Comparison of ENCODE assay signal across 20 mouse cellular contexts in genomic region chrX:142717958-142718478, GRCm38 (mm10). TPM values are rescaled to one million over a fixed set of nuclear protein-coding genes. Genes with fewer than 3 reads are reported as not detected.
A peak's percentile ranks its signal among the peaks of the same experiment; 100 is the strongest.
DNase-seq lines count a peak whose midpoint lies in the region; ATAC-seq and TF ChIP-seq lines count a peak whose summit lies in the region.
"Had no signal": no experiment of that assay in that cellular context is flagged by ENCODE, and none has a peak within 500 bp of the region (broad histone marks: within the 10 kb centered on the region; RNA-seq: fewer than 3 reads in every experiment).

No protein-coding gene starts in this region.

- no peaks in the 10 kb centered on the region for H3K9me3 ChIP-seq in heart, embryonic 16.5 days (replicated peaks; ENCODE audit: control insufficient read depth, low read length)
- H3K9me3 ChIP-seq: embryonic facial prominence, embryonic 15.5 days; forebrain, embryonic 10.5 days; liver, embryonic 15.5 days; midbrain, embryonic 10.5 days; neural tube, embryonic 15.5 days had no signal

- intact Hi-C loops in heart, postnatal 36 days (cut with DNase I), result loop anchor here (5.0 kb wide), 1 partner anchor 36 kb away; the partner anchor contains the start of gene Tmem164

- H3K4me3 ChIP-seq in heart, embryonic 16.5 days (ENCODE audit: low read length), result no peak overlapping the region
- H3K4me3 ChIP-seq in layer of hippocampus, adult 2 months, result no peak overlapping the region
- H3K4me3 ChIP-seq: embryonic facial prominence, embryonic 15.5 days; forebrain, embryonic 10.5 days; liver, embryonic 15.5 days; midbrain, embryonic 10.5 days; myocyte; neural tube, embryonic 15.5 days had no signal

- H3K36me3 ChIP-seq in heart, embryonic 16.5 days (ENCODE audit: control insufficient read depth, insufficient read depth), result no peaks in the 10 kb centered on the region
- H3K36me3 ChIP-seq: embryonic facial prominence, embryonic 15.5 days; midbrain, embryonic 10.5 days; neural tube, embryonic 15.5 days had no signal

- WGBS in heart, embryonic 16.5 days, result 50% methylated on average over 9 of the region's 9 CpGs

- DNase-seq in cerebellum, adult 11-12 months, result peak; percentile 21
- no peak for DNase-seq in heart, postnatal 36 days
- DNase-seq in 416B (ENCODE audit: low read depth), result peak; percentile 26
- no peak for DNase-seq in frontal cortex, adult 2 months (ENCODE audit: extremely low spot score in 1 of 2, low spot score in 1 of 2)
- DNase-seq in layer of hippocampus, adult 2 months (ENCODE audit: low spot score in 2 of 2), result no peak
- DNase-seq: cerebellum, adult 18-20 months; embryo, embryonic 11 days; kidney, adult 18-20 months; kidney, postnatal 25 days; right cerebral cortex, postnatal 4 days had no signal

- H3K27me3 ChIP-seq in heart, embryonic 16.5 days (ENCODE audit: control insufficient read depth, insufficient read depth, low read length), result no peaks in the 10 kb centered on the region
- H3K27me3 ChIP-seq: liver, embryonic 15.5 days; neural tube, embryonic 15.5 days had no signal

- H3K27ac ChIP-seq in heart, embryonic 16.5 days (ENCODE audit: low read length), result no peak overlapping the region
- H3K27ac ChIP-seq in layer of hippocampus, adult 2 months, result no peak overlapping the region
- H3K27ac ChIP-seq: embryonic facial prominence, embryonic 15.5 days; forebrain, embryonic 10.5 days; liver, embryonic 15.5 days; midbrain, embryonic 10.5 days; neural tube, embryonic 15.5 days had no signal

- H3K9ac ChIP-seq in heart, embryonic 16.5 days (ENCODE audit: low read length), result no peak overlapping the region
- H3K9ac ChIP-seq: embryonic facial prominence, embryonic 15.5 days; liver, embryonic 15.5 days; neural tube, embryonic 15.5 days had no signal

- H3K4me2 ChIP-seq in heart, embryonic 16.5 days (ENCODE audit: low read depth, low read length), result no peak overlapping the region
- H3K4me2 ChIP-seq: embryonic facial prominence, embryonic 15.5 days; liver, embryonic 15.5 days; neural tube, embryonic 15.5 days had no signal

- TF ChIP-seq CTCF in layer of hippocampus, adult 2 months (conservative IDR thresholded peaks at IDR 0.05), result no peak

- no peak for ATAC-seq in cerebellum, adult (ENCODE audit: insufficient number of reproducible peaks, low FRiP score, low TSS enrichment)
- ATAC-seq in heart, embryonic 16.5 days (replicated peaks; ENCODE audit: extremely low read depth, insufficient read depth, low FRiP score), result peak; percentile 63
- ATAC-seq in common myeloid progenitor, adult 5-6 weeks (replicated peaks; ENCODE audit: low read depth, poor library complexity, severe bottlenecking), result peak; percentile 60; the same call in 1 of the 2 replicates
- ATAC-seq: lung, postnatal 0 days had no signal

- H3K4me1 ChIP-seq in heart, embryonic 16.5 days (ENCODE audit: control insufficient read depth, insufficient read depth, low read length), result peaks cover 8% of the 10 kb centered on the region
- H3K4me1 ChIP-seq: embryonic facial prominence, embryonic 15.5 days; forebrain, embryonic 10.5 days; liver, embryonic 15.5 days; midbrain, embryonic 10.5 days; neural tube, embryonic 15.5 days had no signal

RNA-seq across cellular contexts. Expression of gene Tmem164, which starts 36.8 kb away (rescaled TPM):
- 58.1 and 63.8 TPM in 2 replicates for polyA plus RNA-seq in heart, embryonic 16.5 days (2015; fragmentation: Nextera tagmentation; extraction: Ambion mirVana)
- total RNA-seq in heart, postnatal 36 days (2021), result 10 to 100 TPM; 21.7 to 36.4 TPM
- total RNA-seq in common myeloid progenitor, adult 5-6 weeks (2017), result 40.6 and 45.8 TPM in 2 replicates
- 13.9 and 15.6 TPM in 2 replicates for polyA plus RNA-seq in frontal cortex, adult 2 months (2012; rRNA removed)
- total RNA-seq in layer of hippocampus, adult 2 months (2021), result 10 to 100 TPM; 17.4 to 18.6 TPM

Comparison
In these comparisons a context has a peak if more than half of its experiments do, and no peak if none do; other contexts are left out.
1. DNase-seq: peak in cerebellum, adult 11-12 months (single experiment) and 416B (single experiment); none in heart, postnatal 36 days (0 of 2), frontal cortex, adult 2 months (0 of 2) and layer of hippocampus, adult 2 months (0 of 2).